Mouse (Mus musculus) bone marrow macrophage, adult 2 months (primary cell): ENCODE measurements around the gene Ttll1.

Source experiments
- CTCF ChIP-seq: IDR thresholded peaks from 2 replicates; pipeline ENCODE4 v1.5.1; 2012; ENCODE audit warnings: low read depth, mild to moderate bottlenecking, low read length, moderate library complexity
- POLR2A ChIP-seq: IDR thresholded peaks from 2 replicates; pipeline ENCODE4 v1.6.1; 2012; ENCODE audit warnings: mild to moderate bottlenecking, low read depth, low read length, borderline replicate concordance

- TF ChIP-seq CTCF (no peak), POLR2A (no peak)
These were observed 75.2 kb downstream of the Ttll1 start for GRCm38 (mm10) chr15:83435324-83436090.
